Mouse (Mus musculus) ovary, postnatal 36 days (tissue): Measurements from ENCODE around the gene Xk.
A peak's percentile ranks its signal among the peaks of the same experiment; 100 is the strongest.
"Not testable (repeated sequence)": the region's sequence is repeated elsewhere in the genome, so short reads cannot be mapped to it uniquely, and the experiment has no call there.

Source experiments
- DNase-seq: peaks from one replicate; pipeline ENCODE4 v3.0.0; 2022; ENCODE audit warnings: low spot score, mixed read lengths

The Xk gene

GRCm38 (mm10) chrX:9272460-9273361, at the start of gene Xk:
Gene Xk, plus strand, starts transcription at chrX:9272756.
- DNase-seq, result peak; percentile 53

DNA sequence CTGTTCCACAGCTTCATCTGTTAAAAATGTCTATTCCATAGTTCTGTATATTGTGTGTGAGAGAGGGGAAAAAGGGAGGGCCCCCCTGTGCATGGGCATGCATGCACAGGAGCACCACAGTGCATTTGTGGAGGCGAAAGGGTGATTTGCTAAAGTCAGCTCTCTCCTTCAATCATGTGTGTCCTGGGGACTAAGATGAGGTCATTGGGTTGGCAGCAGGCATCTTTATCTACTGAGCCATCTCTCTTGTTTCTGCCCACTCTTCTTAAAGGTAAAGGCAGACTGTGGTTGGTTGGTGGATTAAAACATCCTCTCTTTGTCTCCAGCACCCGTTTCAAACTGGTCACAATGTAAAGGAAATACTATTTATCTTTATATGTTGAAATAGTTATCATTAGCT, 45.5 kb upstream of the Xk start:
- DNase-seq, result no peak

DNA sequence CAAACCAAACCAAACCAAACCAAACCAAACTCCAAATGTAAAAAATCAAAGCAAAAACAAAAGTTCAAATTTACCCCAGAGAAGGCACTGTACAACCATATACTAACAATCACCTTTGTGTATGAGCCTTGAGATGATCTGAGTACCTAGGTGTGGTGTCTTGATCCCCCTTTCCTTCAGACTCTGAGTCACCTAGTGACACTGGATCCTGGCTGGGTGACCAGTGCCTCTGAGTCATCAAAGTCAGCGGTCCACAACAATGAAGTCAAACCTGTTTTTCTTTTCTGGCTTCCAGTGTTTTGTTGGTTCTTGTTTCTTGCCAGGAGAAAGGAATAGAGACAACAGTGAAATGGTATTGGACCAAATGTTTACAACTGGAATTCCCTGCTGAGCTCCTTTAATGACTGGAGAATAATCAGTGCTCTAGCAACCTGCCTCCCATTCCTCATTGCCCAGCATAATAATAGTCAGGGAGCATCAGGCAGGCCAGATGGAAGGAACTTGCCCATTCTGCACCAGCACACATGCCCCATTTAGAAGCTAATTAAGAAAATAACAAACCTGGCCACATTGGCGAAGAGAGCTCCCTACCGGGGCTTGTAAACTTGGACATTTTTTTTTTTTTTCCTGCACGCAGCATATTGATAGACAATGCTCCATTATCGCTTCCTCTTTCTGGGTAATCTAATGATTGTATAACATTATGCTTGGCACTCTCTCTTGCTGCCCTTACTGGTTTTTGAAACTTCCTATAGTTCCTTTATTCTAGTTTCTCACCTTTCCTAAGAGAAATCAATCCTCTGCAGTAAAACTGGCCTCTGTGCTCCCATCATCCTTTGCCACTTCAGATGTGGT, 31.6 kb upstream of the Xk start:
- no peak for DNase-seq

DNA sequence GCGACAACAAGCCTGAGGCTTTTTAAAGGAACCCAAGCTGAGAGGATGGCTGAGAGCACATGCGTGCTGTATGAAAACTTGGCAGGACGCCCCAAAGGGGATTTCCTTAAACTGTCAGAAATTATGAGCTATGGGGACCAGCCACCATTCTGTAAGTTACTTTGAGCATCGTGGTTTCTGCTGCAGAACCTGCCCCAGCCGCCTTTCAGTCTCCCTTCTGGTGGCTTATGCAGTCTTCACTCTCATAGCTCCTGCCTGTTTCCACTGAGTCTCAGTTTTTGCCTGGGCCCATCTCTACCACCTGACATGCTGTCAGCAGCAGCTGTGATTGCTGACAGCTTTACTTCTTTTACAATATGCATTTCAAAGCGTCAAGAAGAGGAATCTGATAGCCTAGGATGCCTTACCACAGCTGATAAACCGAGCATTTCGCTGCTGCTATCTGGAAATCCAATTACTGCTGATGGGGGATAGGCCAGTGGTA, 29.1 kb upstream of the Xk start:
- DNase-seq, result no peak

GRCm38 (mm10) chrX:9244603-9245336, 27.8 kb upstream of the Xk start:
- no peak for DNase-seq

GRCm38 (mm10) chrX:9248911-9249310, 23.6 kb upstream of the Xk start:
- DNase-seq, result no peak

DNA sequence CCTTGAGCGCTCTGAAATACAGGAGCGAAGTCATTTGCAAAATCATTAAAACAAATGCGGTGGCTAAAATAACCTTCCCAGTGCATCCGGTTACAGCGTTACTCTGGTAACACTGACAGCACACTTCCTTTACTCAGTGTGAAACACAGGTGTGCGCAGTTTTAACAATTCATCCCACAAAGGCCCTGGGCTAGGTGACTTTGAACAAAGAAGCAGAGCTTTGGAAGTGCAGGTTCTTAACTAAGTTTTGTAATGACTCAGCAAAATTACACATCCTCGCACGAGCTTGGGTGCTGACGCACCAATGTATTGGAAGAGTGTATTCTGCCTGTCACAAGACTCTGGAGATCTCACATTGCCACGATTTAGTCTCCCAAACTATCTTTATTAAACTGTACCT, 18.6 kb upstream of the Xk start:
- DNase-seq, result no peak

- no peak for DNase-seq
These were observed 17.7 kb upstream of the Xk start for GRCm38 (mm10) chrX:9254901-9255300.

DNA sequence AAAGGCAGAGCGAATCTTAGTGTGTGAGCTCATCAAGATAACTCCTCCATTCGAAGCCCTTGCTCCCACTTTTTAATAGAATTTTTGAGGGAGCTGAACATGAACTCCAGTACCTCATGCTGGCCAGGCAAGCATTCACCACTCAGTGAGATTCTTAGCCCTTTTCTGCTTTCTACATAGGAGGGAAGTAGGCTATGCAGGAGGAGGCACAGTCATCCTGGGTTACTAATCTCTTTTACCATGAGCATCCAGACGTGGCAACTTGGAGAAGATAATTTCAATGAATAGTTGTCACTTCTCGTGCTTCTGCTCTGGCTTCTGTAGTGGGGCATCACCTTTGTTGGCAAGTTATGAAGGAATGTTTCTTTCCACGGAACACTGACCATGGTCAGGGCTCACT, 15.8 kb upstream of the Xk start, which contains the start of gene Gm14862:
Gm14862 (minus strand) TSS at position 134 of the 400 bp plus-strand sequence.
- no peak for DNase-seq

DNA sequence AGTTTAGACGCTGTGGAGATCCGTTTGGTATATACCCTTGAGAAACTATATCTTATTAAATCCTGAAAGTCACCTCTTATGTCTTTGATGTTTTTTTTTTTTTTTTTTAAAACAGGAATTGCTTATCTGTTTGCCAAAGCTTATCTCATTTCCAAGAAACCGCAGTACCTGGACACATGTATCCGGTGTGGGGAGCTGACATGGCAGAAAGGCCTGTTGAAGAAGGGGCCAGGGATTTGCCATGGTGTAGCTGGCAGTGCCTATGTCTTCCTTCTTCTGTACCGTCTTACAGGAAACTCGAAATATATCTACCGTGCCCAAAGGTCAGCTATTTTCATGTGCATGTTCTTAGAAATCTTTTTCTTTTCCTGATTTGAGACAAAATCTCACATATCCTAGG, 14.7 kb upstream of the Xk start:
- DNase-seq, result no peak

- DNase-seq, result no peak
These were observed 13.3 kb upstream of the Xk start for GRCm38 (mm10) chrX:9259267-9259666.

DNA sequence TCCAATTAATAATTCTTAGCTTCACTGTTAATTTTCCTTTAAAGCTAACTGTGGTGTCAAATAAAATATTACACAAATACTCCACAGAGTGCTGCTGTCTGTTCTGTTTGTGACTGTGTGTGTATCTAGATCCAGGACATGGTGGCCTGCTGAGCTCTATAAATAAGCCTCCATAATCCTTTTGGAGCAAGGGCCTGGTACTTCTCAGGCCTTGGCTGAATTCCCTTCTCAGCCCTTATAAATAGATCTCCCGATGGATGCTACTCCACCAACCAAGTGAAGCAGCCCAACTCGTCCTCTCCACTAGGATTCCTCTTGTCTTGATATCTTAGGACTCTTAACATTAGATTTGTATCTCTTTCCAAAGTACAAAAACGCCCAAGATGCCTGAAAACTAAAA, 1.4 kb upstream of the Xk start:
- no peak for DNase-seq

DNA sequence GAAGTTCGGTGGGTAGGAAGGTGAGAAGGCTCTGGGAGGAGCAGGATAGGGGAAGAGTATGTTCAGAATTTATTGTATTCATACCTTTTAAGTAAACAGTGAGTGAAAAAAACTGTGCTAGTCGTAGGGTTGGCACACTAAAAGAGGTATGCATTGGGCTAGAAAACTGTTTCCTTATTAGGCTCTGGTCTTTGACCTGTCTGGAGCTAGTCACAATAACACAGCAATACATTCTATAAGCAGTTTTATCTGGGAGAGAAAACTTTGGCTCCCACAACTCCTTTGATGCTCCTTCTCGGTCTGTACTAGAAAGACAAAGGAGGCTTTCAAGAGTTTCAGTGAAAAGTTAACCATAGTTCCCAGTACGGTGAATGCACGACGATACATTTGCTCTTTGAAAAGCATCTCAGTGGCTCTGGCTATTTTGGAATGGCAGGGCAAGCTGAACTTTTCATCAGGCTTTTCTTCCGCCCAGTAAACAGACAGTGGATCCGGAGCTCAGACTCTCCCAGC, 553 bp upstream of the Xk start:
- DNase-seq, result no peak

DNA sequence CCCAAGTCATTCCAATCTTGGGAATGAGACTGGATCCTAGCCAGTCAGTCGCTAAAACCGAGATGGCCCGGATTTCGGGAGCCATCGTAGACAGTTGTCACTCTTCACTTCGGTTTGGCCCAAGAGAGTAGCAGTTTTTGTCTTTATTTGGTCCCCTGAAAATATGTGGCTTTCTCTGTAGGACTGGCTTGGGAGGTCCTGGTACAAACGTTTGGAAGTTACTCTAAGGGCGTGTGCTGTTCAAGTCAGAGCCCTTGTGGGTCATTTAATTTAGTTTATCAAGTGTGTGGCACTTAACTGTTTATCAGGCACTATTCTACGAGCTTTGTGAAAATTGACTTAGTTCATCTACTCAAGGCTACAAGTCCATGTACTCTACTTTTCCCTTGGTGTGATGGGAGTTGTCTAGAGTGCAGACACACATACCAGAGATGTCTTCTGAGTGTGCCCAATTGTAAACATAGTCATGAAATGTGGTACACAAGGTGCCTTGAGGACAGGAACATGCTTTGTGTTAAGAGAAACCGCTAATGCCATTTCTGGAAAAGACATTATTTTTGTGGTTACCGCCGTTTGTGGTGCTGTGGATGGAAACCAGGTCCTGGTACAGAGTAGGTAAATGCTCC, 934 bp downstream of the Xk start:
- no peak for DNase-seq

GRCm38 (mm10) chrX:9274321-9274720, 1.8 kb downstream of the Xk start:
- no peak for DNase-seq

GRCm38 (mm10) chrX:9283464-9283863, 10.9 kb downstream of the Xk start, which contains the start of gene H2al1m:
Gene H2al1m, plus strand, starts transcription at chrX:9283764.
- DNase-seq, result not testable (repeated sequence)

GRCm38 (mm10) chrX:9293140-9293829, 20.7 kb downstream of the Xk start:
- DNase-seq, result not testable (repeated sequence)

- DNase-seq, result no peak
These were observed 25.9 kb downstream of the Xk start for GRCm38 (mm10) chrX:9298413-9298864.

GRCm38 (mm10) chrX:9302791-9303190, 30.2 kb downstream of the Xk start:
- DNase-seq, result no peak

DNA sequence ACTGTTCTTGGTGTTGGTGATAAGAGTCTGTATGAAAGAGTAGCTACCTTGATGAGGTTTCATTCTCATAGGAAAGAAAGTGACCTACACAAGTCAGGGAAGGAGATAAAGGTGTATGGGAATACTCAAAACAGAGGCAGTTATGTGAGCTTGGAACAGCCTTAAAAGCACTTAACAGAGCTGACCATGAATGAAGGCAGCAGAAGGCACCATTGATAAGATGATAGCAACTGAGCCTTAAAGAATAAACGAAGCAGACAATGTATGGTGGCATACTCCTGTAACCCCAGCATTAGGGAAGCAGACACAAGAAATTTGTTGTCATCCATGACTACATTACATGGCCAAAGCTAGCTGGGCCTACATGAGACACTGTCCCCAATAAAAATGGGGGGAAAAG, 30.9 kb downstream of the Xk start:
- DNase-seq, result no peak

GRCm38 (mm10) chrX:9316457-9316856, 43.9 kb downstream of the Xk start:
- not testable (repeated sequence) for DNase-seq
